Mouse (Mus musculus): Measurements from ENCODE around the gene Atrx. TPM values are rescaled to one million over a fixed set of nuclear protein-coding genes. Genes with fewer than 3 reads are reported as not detected.
"Not testable (repeated sequence)": the region's sequence is repeated elsewhere in the genome, so short reads cannot be mapped to it uniquely, and the experiment has no call there.

Atrx gene
- polyA plus RNA-seq, 1 experiment from 2014 or later = 224 TPM

DNA sequence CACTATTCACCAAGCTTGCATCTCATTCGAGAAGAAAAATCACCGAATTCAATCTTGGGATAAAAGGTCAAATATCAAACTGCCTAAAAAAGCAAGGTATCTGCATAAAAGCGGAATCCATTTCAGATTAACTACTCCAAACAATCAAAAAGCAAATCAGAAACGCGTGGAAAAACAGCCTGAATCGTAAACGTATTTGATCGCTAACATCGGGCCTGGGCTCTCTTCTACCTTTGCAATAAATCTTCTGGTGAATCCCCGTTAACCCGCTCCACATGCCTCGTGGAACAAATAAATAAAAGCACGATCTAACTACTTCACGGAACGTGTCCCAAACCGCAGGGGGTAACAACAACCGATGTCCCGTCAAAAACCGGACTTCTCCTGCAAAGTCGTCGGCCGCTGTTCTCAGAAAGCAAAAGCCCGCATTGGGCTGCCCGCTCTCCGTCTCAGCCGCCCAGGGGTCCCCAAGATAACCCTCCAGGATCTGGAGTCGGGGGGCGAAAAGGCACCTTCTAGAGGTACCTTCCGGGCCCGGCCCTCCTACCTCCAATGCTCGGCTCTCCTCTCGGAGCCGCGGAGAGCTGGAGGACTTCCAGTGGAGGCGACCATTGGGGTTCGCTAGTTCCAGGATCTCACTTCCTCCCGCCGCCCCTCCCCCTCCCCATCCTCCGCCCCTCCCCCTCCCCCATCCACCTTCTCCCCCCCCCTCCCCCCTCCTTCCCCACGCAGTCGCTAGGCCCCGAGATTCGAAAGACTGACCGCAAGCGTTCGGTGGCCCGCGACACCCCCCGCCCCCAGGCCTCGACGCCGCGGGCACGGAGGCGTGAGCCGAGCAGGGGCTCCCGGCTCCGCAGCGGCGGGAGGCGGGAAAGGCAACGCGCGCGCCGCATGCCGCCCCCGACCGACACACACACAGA lies 1.0 kb downstream of the Atrx start:
- Histone ChIP-seq H3K4me1 (ENCODE audit: control insufficient read depth, insufficient read depth, low read length) (0 out of 2 replicates have a peak, but pooled peaks cover 3% of the 10 kb centered on the region), H3K4me3 (ENCODE audit: low read depth, low read length) (peak overlapping the region; percentile 57), H3K9ac (replicated peaks; ENCODE audit: low read depth, low read length) (peak overlapping the region; percentile 81), H3K27ac (ENCODE audit: low read length) (peak overlapping the region; percentile 87), H3K36me3 (ENCODE audit: control insufficient read depth, insufficient read depth, low read length) (no peaks in the 10 kb centered on the region), H3K27me3 (ENCODE audit: control insufficient read depth, insufficient read depth, low read length) (no peaks in the 10 kb centered on the region), H3K4me2 (replicated peaks; ENCODE audit: low read depth, low read length) (peak overlapping the region; percentile 33), H3K9me3 (ENCODE audit: control insufficient read depth, low read depth, low read length) (no peaks in the 10 kb centered on the region)
- WGBS = 19% methylated on average over 49 of the region's 69 CpGs
- ATAC-seq (ENCODE audit: insufficient number of reproducible peaks, insufficient read depth, low FRiP score, low read depth) = peak; percentile 30; the same call in 1 of the 2 replicates

DNA sequence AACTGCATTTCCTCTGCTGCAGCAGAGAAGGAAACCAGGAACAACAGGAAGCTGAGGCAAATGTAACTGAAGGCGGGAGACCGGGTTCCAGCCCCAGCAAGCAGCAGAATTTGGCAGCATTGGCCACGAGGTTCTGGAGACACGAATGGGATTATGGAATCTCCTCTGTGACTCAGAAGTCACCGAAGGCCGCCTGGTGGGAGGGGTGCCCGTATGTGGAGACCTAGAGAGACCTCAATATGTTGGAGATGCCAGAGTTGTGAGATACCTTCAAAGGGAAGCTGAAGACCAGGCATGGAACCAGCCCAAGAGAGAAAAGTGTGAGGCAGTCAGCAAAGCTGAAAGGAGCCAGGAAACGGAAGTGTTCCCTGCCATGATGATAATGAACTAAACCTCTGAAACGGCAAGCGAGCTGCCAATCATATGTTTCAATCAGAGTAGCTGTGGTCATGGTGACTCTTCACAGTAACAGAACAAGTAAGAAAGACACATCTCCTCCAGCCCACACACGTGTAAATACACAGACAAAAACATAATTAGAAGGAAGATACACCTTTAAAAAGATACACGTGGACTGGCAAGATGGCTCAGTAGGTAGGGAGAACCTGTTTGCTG lies 3.0 kb downstream of the Atrx start:
- Histone ChIP-seq H3K4me3 (ENCODE audit: low read depth, low read length) (no peak overlapping the region), H3K4me1 (ENCODE audit: control insufficient read depth, insufficient read depth, low read length) (0 out of 2 replicates have a peak, but pooled peaks cover 3% of the 10 kb centered on the region), H3K9ac (replicated peaks; ENCODE audit: low read depth, low read length) (no peak overlapping the region), H3K9me3 (ENCODE audit: control insufficient read depth, low read depth, low read length) (no peaks in the 10 kb centered on the region), H3K4me2 (replicated peaks; ENCODE audit: low read depth, low read length) (peak overlapping the region; percentile 33; the same call in 1 of the 2 replicates), H3K27me3 (ENCODE audit: control insufficient read depth, insufficient read depth, low read length) (no peaks in the 10 kb centered on the region), H3K27ac (ENCODE audit: low read length) (no peak overlapping the region), H3K36me3 (ENCODE audit: control insufficient read depth, insufficient read depth, low read length) (no peaks in the 10 kb centered on the region)
- 71% methylated on average over 12 of the region's 12 CpGs for WGBS
- no peak for ATAC-seq (ENCODE audit: insufficient number of reproducible peaks, insufficient read depth, low FRiP score, low read depth)

GRCm38 (mm10) chrX:105924326-105925070 lies 4.7 kb downstream of the Atrx start:
- Histone ChIP-seq H3K4me1 (ENCODE audit: control insufficient read depth, insufficient read depth, low read length) (0 out of 2 replicates have a peak, but pooled peaks cover 3% of the 10 kb centered on the region), H3K27ac (ENCODE audit: low read length) (no peak overlapping the region), H3K9me3 (ENCODE audit: control insufficient read depth, low read depth, low read length) (no peaks in the 10 kb centered on the region), H3K36me3 (ENCODE audit: control insufficient read depth, insufficient read depth, low read length) (no peaks in the 10 kb centered on the region), H3K9ac (replicated peaks; ENCODE audit: low read depth, low read length) (no peak overlapping the region), H3K4me3 (ENCODE audit: low read depth, low read length) (no peak overlapping the region), H3K27me3 (ENCODE audit: control insufficient read depth, insufficient read depth, low read length) (no peaks in the 10 kb centered on the region), H3K4me2 (replicated peaks; ENCODE audit: low read depth, low read length) (no peak overlapping the region)
- ATAC-seq (ENCODE audit: insufficient number of reproducible peaks, insufficient read depth, low FRiP score, low read depth) = no peak
- WGBS = 90% methylated on average over 5 of the region's 5 CpGs

- Histone ChIP-seq H3K27ac (ENCODE audit: low read length) (no peak overlapping the region), H3K9ac (replicated peaks; ENCODE audit: low read depth, low read length) (no peak overlapping the region), H3K4me3 (ENCODE audit: low read depth, low read length) (no peak overlapping the region), H3K36me3 (ENCODE audit: control insufficient read depth, insufficient read depth, low read length) (no peaks in the 10 kb centered on the region), H3K4me2 (replicated peaks; ENCODE audit: low read depth, low read length) (no peak overlapping the region), H3K4me1 (ENCODE audit: control insufficient read depth, insufficient read depth, low read length) (0 out of 2 replicates have a peak, but pooled peaks cover 3% of the 10 kb centered on the region), H3K9me3 (ENCODE audit: control insufficient read depth, low read depth, low read length) (no peaks in the 10 kb centered on the region), H3K27me3 (ENCODE audit: control insufficient read depth, insufficient read depth, low read length) (no peaks in the 10 kb centered on the region)
- 0% methylated on average over 1 of the region's 1 CpGs for WGBS
- ATAC-seq (ENCODE audit: insufficient number of reproducible peaks, insufficient read depth, low FRiP score, low read depth) = no peak
These were observed 5.3 kb downstream of the Atrx start for GRCm38 (mm10) chrX:105923896-105924295.

DNA sequence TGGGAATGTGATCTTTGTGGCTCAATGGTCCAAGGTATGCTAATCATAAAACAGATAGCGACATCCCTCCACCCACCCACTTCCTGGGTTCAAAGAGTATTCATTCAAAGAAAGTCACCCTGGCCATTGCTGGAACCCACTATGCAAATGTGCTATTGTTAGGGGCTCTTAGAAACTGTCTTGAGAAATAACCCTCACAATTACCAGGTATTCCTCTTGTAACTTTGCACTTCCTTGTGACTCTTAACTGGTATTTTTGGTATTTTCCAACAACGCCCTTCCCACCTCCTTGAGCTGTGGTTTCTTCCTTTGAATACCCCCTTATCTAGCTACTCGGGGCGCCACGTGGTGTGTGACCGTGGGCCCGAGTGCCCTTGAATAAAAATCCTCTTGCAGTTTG lies 6.2 kb downstream of the Atrx start:
- H3K4me2 ChIP-seq (replicated peaks; ENCODE audit: low read depth, low read length); H3K36me3 ChIP-seq (ENCODE audit: control insufficient read depth, insufficient read depth, low read length); H3K27me3 ChIP-seq (ENCODE audit: control insufficient read depth, insufficient read depth, low read length); H3K4me3 ChIP-seq (ENCODE audit: low read depth, low read length); H3K9me3 ChIP-seq (ENCODE audit: control insufficient read depth, low read depth, low read length); H3K27ac ChIP-seq (ENCODE audit: low read length); H3K9ac ChIP-seq (replicated peaks; ENCODE audit: low read depth, low read length); H3K4me1 ChIP-seq (ENCODE audit: control insufficient read depth, insufficient read depth, low read length); ATAC-seq (ENCODE audit: insufficient number of reproducible peaks, insufficient read depth, low FRiP score, low read depth): not testable (repeated sequence)
- 85% methylated on average over 7 of the region's 7 CpGs for WGBS

DNA sequence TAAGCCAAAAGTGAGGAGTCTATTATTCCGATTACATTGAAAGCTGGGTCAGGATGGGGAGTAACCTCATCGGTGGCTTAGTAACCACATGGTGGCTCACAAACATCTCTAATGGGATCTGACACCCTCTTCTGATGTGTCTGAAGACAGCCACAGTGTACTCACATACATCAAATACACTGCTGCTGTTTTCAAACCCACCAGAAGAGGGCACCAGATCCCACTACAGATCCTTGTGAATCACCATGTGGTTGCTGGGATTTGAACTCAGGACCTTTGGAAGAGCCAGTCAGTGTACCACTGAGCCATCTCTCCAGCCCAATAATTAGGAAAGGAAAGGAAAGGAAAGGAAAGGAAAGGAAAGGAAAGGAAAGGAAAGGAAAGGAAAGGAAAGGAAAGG lies 7.8 kb downstream of the Atrx start:
- WGBS = 89% methylated on average over 2 of the region's 2 CpGs
- no peak overlapping the region for H3K4me2 ChIP-seq (replicated peaks; ENCODE audit: low read depth, low read length)

DNA sequence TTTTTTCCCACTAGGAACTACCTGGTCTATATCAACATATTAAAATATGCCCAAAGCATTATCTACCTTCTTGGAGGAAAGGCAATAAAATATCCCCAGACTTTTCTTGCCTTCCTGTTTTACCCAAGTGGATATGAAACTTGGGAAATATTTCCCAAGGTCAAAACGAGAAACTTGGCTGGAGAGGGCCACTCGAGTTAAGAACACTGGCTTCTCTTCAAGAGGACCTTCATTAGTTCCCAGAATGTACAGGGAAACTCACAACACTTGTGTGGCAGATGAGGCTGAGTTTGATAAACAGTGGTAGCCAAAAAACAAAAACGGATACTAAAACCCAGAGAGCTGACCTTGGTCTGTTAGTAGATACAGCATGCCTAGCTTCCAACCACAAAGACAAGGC lies 17.5 kb downstream of the Atrx start:
- H3K4me1 ChIP-seq (ENCODE audit: control insufficient read depth, insufficient read depth, low read length) = no peaks in the 10 kb centered on the region
- H3K36me3 ChIP-seq (ENCODE audit: control insufficient read depth, insufficient read depth, low read length) = no peaks in the 10 kb centered on the region
- no peaks in the 10 kb centered on the region for H3K27me3 ChIP-seq (ENCODE audit: control insufficient read depth, insufficient read depth, low read length)
- H3K9ac ChIP-seq (replicated peaks; ENCODE audit: low read depth, low read length) = no peak overlapping the region
- no peak overlapping the region for H3K4me3 ChIP-seq (ENCODE audit: low read depth, low read length)
- 53% methylated on average over 3 of the region's 3 CpGs for WGBS
- no peak overlapping the region for H3K4me2 ChIP-seq (replicated peaks; ENCODE audit: low read depth, low read length)
- no peak for ATAC-seq (ENCODE audit: insufficient number of reproducible peaks, insufficient read depth, low FRiP score, low read depth)
- H3K27ac ChIP-seq (ENCODE audit: low read length) = no peak overlapping the region
- H3K9me3 ChIP-seq (ENCODE audit: control insufficient read depth, low read depth, low read length) = no peaks in the 10 kb centered on the region

More for the DNA sequence above, 7.8 kb downstream of the Atrx start:
- Histone ChIP-seq H3K27me3 (ENCODE audit: control insufficient read depth, insufficient read depth, low read length) (no peaks in the 10 kb centered on the region), H3K4me1 (ENCODE audit: control insufficient read depth, insufficient read depth, low read length) (0 out of 2 replicates have a peak, but pooled peaks cover 3% of the 10 kb centered on the region), H3K27ac (ENCODE audit: low read length) (no peak overlapping the region), H3K9me3 (ENCODE audit: control insufficient read depth, low read depth, low read length) (no peaks in the 10 kb centered on the region), H3K4me3 (ENCODE audit: low read depth, low read length) (no peak overlapping the region), H3K9ac (replicated peaks; ENCODE audit: low read depth, low read length) (no peak overlapping the region), H3K36me3 (ENCODE audit: control insufficient read depth, insufficient read depth, low read length) (no peaks in the 10 kb centered on the region)
- no peak for ATAC-seq (ENCODE audit: insufficient number of reproducible peaks, insufficient read depth, low FRiP score, low read depth)

GRCm38 (mm10) chrX:105901611-105902010 lies 27.6 kb downstream of the Atrx start:
- H3K27ac ChIP-seq (ENCODE audit: low read length) = no peak overlapping the region
- ATAC-seq (ENCODE audit: insufficient number of reproducible peaks, insufficient read depth, low FRiP score, low read depth) = no peak
- H3K36me3 ChIP-seq (ENCODE audit: control insufficient read depth, insufficient read depth, low read length) = no peaks in the 10 kb centered on the region
- H3K9ac ChIP-seq (replicated peaks; ENCODE audit: low read depth, low read length) = no peak overlapping the region
- 81% methylated on average over 1 of the region's 1 CpGs for WGBS
- no peak overlapping the region for H3K4me3 ChIP-seq (ENCODE audit: low read depth, low read length)
- no peaks in the 10 kb centered on the region for H3K4me1 ChIP-seq (ENCODE audit: control insufficient read depth, insufficient read depth, low read length)
- no peak overlapping the region for H3K4me2 ChIP-seq (replicated peaks; ENCODE audit: low read depth, low read length)
- H3K27me3 ChIP-seq (ENCODE audit: control insufficient read depth, insufficient read depth, low read length) = no peaks in the 10 kb centered on the region
- H3K9me3 ChIP-seq (ENCODE audit: control insufficient read depth, low read depth, low read length) = no peaks in the 10 kb centered on the region
